Mouse (Mus musculus) spleen, adult 2 months (tissue): ENCODE measurements around the gene Med29. TPM values are rescaled to one million over a fixed set of nuclear protein-coding genes. Genes with fewer than 3 reads are reported as not detected.

Experiments
- DNase-seq, 2 experiments: peaks; one replicate each; pipeline versions ENCODE4 v3.0.0 to v3.0.0-alpha.2; 2012 to 2021; ENCODE audit warnings: low spot score in 2 of 2, low read depth in 1 of 2
- H3K27ac ChIP-seq: fragments of 200-500 bp; 2 replicates; pipeline ENCODE4 v1.5.1; 2012; ENCODE audit warnings: low read length, inconsistent platforms; ENCODE audit not compliant: insufficient read depth
- H3K27me3 ChIP-seq: fragments of 200-500 bp; 2 replicates; pipeline ENCODE4 v1.6.1; 2012; ENCODE audit warnings: mild to moderate bottlenecking, moderate library complexity, low read length, inconsistent platforms; ENCODE audit not compliant: control insufficient read depth, insufficient read depth
- H3K36me3 ChIP-seq: fragments of 200-500 bp; 2 replicates; pipeline ENCODE4 v1.6.1; 2012; ENCODE audit warnings: mild to moderate bottlenecking, low read length, inconsistent platforms; ENCODE audit not compliant: control insufficient read depth, insufficient read depth
- H3K4me1 ChIP-seq: fragments of 200-500 bp; 2 replicates; pipeline ENCODE4 v1.6.1; 2011; ENCODE audit warnings: inconsistent platforms; ENCODE audit not compliant: control insufficient read depth, insufficient read depth, insufficient read length
- H3K4me3 ChIP-seq: fragments of 200-500 bp; 2 replicates; pipeline ENCODE4 v1.5.1; 2011; ENCODE audit warnings: mild to moderate bottlenecking, inconsistent platforms; ENCODE audit not compliant: insufficient read depth, insufficient read length; ENCODE audit errors: extremely low read depth
- CTCF ChIP-seq: fragments of 200-500 bp; IDR thresholded peaks from 2 replicates; pipeline ENCODE4 v1.5.1; 2011; ENCODE audit warnings: mild to moderate bottlenecking, inconsistent platforms; ENCODE audit not compliant: insufficient read depth, insufficient read length, insufficient replicate concordance; ENCODE audit errors: extremely low read depth
- POLR2A ChIP-seq: fragments of 200-500 bp; IDR thresholded peaks from 2 replicates; pipeline ENCODE4 v1.6.1; 2011; ENCODE audit warnings: low read depth, low read length, inconsistent platforms
- WGBS: fragments of 180-500 bp; shearing (Covaris S2); methylation state at CpG from one replicate; pipeline ENCODE4 v1.1.7; 2018; 5-methylcytosine and 5-hydroxymethylcytosine counted together
- polyA plus RNA-seq: library from polyadenylated mRNA; depleted of rRNA; stranded (reverse); fragments of >200 nt; gene quantifications from 2 replicates; pipeline ENCODE4 v1.2.3, GENCODE M21; 2012; rRNA removed

Med29 gene
- polyA plus RNA-seq, 1 experiment, result 26.6 TPM

DNA sequence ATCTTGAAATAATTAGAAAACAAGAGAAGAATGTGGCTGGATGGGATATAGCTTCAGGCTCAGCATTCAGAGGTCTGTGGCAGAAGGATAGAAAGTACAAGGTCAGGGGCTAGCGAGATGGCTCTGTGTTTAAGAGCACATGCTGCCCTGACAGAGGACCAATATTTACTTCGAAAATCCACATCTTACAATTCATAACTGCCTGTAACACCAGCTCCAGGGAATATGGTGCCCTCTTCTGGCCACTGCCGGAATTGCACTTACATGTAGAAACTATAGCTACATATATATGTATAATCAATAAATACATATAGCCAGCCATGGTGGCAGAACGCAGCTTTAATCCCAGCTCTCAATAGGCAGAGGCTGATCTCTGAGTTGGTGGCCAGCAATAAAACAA lies 47.9 kb downstream of the Med29 start:
- DNase-seq, result peak; percentile 63 to 64
- H3K4me3 ChIP-seq, result no peak overlapping the region
- H3K36me3 ChIP-seq, result no peaks in the 10 kb centered on the region
- TF ChIP-seq CTCF (peak; percentile 41; the same call in 1 of the 2 replicates), POLR2A (no peak)
- H3K4me1 ChIP-seq, result no peaks in the 10 kb centered on the region
- no peak overlapping the region for H3K27ac ChIP-seq
- WGBS, result 2% methylated on average over 4 of the region's 4 CpGs
- H3K27me3 ChIP-seq, result no peaks in the 10 kb centered on the region

DNA sequence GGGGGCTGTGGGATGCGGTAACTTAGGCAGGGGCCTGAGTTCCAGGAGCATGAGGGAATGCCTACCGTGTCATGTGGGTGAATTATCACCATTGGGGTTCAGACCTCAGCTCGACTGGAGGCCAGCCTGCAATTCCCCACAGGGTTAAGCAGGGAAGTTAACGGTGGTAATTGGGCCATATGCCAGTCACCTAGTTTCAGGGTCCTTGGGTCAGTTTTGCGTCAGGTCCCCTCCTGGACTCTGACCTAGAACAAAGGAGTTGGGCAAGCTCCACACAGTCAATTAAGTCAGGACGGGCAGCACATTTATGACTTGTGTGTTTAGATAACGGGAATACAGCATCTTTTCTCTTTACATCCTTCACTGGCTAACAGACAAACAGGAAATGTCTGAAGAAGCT lies 51.1 kb downstream of the Med29 start:
- H3K36me3 ChIP-seq, result no peaks in the 10 kb centered on the region
- WGBS, result 78% methylated on average over 7 of the region's 7 CpGs
- H3K4me3 ChIP-seq, result no peak overlapping the region
- no peak for DNase-seq
- TF ChIP-seq CTCF, result no peak
- no peak for TF ChIP-seq POLR2A
- H3K27me3 ChIP-seq, result no peaks in the 10 kb centered on the region
- H3K27ac ChIP-seq, result no peak overlapping the region
- H3K4me1 ChIP-seq, result no peaks in the 10 kb centered on the region; the same call in none of the 2 replicates

DNA sequence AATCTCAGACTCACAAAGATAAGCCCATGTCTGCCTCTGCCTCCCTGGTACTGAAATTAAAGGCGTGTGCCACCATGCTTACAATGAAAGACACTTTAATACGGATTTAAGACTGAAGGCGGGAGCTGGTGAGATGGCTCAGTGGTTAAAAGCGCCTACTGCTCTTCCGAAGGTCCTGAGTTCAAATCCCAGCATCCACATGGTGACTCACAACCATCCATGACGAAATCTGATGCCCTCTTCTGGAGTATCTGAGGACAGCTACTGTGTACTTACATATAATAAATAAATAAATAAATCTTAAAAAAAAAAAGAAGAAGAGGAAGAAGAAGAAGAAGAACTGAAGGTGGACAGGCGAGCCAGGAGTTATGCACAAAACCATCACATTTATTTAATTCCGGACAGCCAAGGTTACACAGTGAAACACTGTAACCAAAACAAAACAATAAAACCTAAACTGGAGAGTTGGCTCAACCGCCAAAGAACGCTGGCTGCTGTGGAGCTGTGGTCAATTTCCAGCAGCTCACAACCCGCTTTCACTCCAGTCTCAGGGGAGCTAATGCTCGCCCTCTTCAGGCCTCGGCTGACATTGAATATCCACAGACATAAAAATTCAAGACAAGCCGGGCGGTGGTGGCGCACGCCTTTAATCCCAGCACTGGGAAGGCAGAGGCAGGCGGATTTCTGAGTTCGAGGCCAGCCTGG lies 53.1 kb downstream of the Med29 start:
- peak overlapping the region; percentile 55; the same call in 1 of the 2 replicates for H3K4me3 ChIP-seq
- WGBS, result 17% methylated on average over 19 of the region's 19 CpGs
- H3K4me1 ChIP-seq, result no peaks in the 10 kb centered on the region; the same call in none of the 2 replicates
- peak; percentile 11; the same call in 1 of the 2 replicates for TF ChIP-seq CTCF
- no peak for TF ChIP-seq POLR2A
- no peaks in the 10 kb centered on the region for H3K36me3 ChIP-seq
- no peaks in the 10 kb centered on the region for H3K27me3 ChIP-seq
- DNase-seq, result peak; percentile 55 to 63
- peak overlapping the region; percentile 92 for H3K27ac ChIP-seq

DNA sequence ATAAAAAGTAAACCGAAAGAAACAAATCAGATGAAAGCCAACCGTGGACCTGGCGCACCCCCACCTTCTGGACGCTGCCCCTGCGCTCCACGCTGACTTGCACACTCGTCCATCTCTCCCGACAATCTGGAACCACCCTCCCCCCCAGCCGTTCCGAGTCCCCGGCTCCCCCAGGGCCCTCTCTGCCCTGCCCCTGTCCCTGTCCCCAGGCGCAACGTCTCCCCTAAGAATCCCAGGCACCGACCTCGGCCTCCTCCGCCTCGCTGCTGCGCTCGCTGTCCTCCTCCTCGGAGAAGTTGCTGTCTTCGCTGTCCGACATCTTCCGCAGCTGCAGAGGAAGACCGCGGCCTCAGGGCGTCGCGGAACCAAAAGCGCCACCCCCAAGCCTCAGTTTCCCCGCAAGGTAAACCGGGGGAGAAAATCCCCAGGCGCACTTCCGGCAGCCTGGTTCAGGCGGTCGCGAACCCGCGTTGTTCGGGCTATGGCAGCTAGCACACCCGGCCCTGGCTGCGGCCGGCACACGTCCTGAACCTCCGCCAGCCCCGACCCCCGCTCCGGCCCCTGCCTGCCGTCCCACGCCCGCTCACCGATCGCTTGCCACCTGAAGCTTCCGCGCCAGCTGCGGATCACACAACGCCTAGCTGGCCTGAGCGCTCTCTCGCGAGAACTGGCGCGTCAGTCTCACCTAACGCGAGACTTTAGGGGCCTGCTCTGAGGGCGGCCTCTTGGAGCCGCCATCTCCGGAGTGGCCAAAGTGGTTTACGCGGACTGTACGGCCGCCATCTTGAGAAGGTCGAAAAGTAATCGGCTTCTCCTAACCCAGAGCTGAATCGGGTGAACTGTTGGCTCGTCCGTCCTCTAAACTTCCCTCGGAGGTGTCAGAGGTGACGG lies 54.2 kb downstream of the Med29 start, which contains the start of gene Supt5:
Supt5 (minus strand) TSS at position 639 of the 891 bp plus-strand sequence.
- WGBS, result under 1% methylated on average over 77 of the region's 77 CpGs

More for the DNA sequence above, 54.2 kb downstream of the Med29 start, which contains the start of gene Supt5:
- Histone ChIP-seq H3K27me3 (no peaks in the 10 kb centered on the region), H3K36me3 (no peaks in the 10 kb centered on the region), H3K4me1 (no peaks in the 10 kb centered on the region; the same call in none of the 2 replicates), H3K27ac (peak within 1 kb of the TSS; percentile 92), H3K4me3 (peak within 1 kb of the TSS; percentile 86)
- peak; percentile 92 for TF ChIP-seq POLR2A
- no peak for TF ChIP-seq CTCF
- DNase-seq, result peak; percentile 98

Other genes starting within 250 kb of the Med29 start
- gene Fbl, start 223.0 kb downstream of the Med29 start, polyA plus RNA-seq, result 49.5 and 52.2 TPM in 2 replicates
- 22.4 and 29.4 TPM in 2 replicates for gene Dyrk1b, start 213.2 kb downstream of the Med29 start, polyA plus RNA-seq
- gene Eid2, start 124.8 kb downstream of the Med29 start, polyA plus RNA-seq, result 2.4 and 3.5 TPM in 2 replicates
- 4.1 and 9.3 TPM in 2 replicates for gene Eid2b, start 115.0 kb downstream of the Med29 start, polyA plus RNA-seq
- gene Selenov, start 101.5 kb downstream of the Med29 start, polyA plus RNA-seq, result not detected in 2 replicates
- gene Dll3, start 90.5 kb downstream of the Med29 start, polyA plus RNA-seq, result not detected in 2 replicates
- gene Timm50, start 80.6 kb downstream of the Med29 start, polyA plus RNA-seq, result 37.9 and 45.7 TPM in 2 replicates
- 112 and 120 TPM in 2 replicates for gene Supt5, start 54.0 kb downstream of the Med29 start, polyA plus RNA-seq
- gene Rps16, start 42.1 kb downstream of the Med29 start, polyA plus RNA-seq, result 1,505 and 1,761 TPM in 2 replicates
- 64.0 and 66.4 TPM in 2 replicates for gene Plekhg2, start 20.1 kb downstream of the Med29 start, polyA plus RNA-seq
- gene Zfp36, start 12.5 kb downstream of the Med29 start, polyA plus RNA-seq, result 106 and 138 TPM in 2 replicates
- 85.1 and 88.6 TPM in 2 replicates for gene Paf1, start 243 bp upstream of the Med29 start, polyA plus RNA-seq
- gene Gmfg, start 44.7 kb upstream of the Med29 start, polyA plus RNA-seq, result 43.1 and 46.2 TPM in 2 replicates
- gene Lrfn1, start 59.3 kb upstream of the Med29 start, polyA plus RNA-seq, result 2.7 and 3.3 TPM in 2 replicates
- not detected in 2 replicates for gene Ifnl2, start 117.7 kb upstream of the Med29 start, polyA plus RNA-seq
- not detected in 2 replicates for gene Ifnl3, start 130.1 kb upstream of the Med29 start, polyA plus RNA-seq
- gene Sycn, start 148.2 kb upstream of the Med29 start, polyA plus RNA-seq, result 3,549 and 8,446 TPM in 2 replicates
- gene Nccrp1, start 154.5 kb upstream of the Med29 start, polyA plus RNA-seq, result 0.81 and 1.0 TPM in 2 replicates
- 48.2 and 68.2 TPM in 2 replicates for gene Samd4b, start 205.4 kb upstream of the Med29 start, polyA plus RNA-seq
- gene Pak4, start 205.5 kb upstream of the Med29 start, polyA plus RNA-seq, result 13.2 and 17.6 TPM in 2 replicates
- not detected in 2 replicates for gene Acp7, start 238.6 kb upstream of the Med29 start, polyA plus RNA-seq